Mouse (Mus musculus) bone marrow, adult 2 months (tissue): Measurements from ENCODE around the gene Ccr1.
"Not testable (repeated sequence)": the region's sequence is repeated elsewhere in the genome, so short reads cannot be mapped to it uniquely, and the experiment has no call there.

Experiments used
- CTCF ChIP-seq: fragments of 200-500 bp; IDR thresholded peaks from 2 replicates; pipeline ENCODE4 v1.5.1; 2011; ENCODE audit warnings: low read length, control low read depth; ENCODE audit not compliant: control insufficient read depth, insufficient read depth
- POLR2A ChIP-seq: fragments of 200-500 bp; IDR thresholded peaks from 2 replicates; pipeline ENCODE4 v1.6.1; 2011; ENCODE audit warnings: low read depth, mild to moderate bottlenecking, control low read depth, low read length, borderline replicate concordance; ENCODE audit not compliant: control insufficient read depth

GRCm38 (mm10) chr9:123980858-123981475, 12.5 kb upstream of the Ccr1 start:
- TF ChIP-seq CTCF, POLR2A: not testable (repeated sequence)
